Mouse (Mus musculus) CH12.LX (cell line): ENCODE measurements at regions not wholly inside any gene's neighbourhood (a gene's known extent, or its start where the extent isn't known, plus 50 kb on each side); places are given as distances from the start of the nearest gene placed in this dataset.

Source experiments
- BHLHE40 ChIP-seq: IDR thresholded peaks from 2 replicates; pipeline ENCODE4 v1.6.1; 2011; ENCODE audit warnings: mild to moderate bottlenecking, low read depth, low read length, improper control_type of control experiment
- CHD1 ChIP-seq: IDR thresholded peaks from 2 replicates; pipeline ENCODE4 v1.6.1; 2012; ENCODE audit warnings: low read depth, low read length, improper control_type of control experiment, inconsistent platforms
- CTCF ChIP-seq, 2 experiments: IDR thresholded peaks in 1 of 2; conservative IDR thresholded peaks in 1 of 2; 2 replicates each; pipeline ENCODE4 v1.5.1; 2011 to 2012; ENCODE audit warnings: low read depth in 2 of 2, low read length in 2 of 2, improper control_type of control experiment in 1 of 2, inconsistent platforms in 1 of 2, mild to moderate bottlenecking in 1 of 2, moderate library complexity in 1 of 2
- EP300 ChIP-seq: IDR thresholded peaks from 2 replicates; pipeline ENCODE4 v1.6.1; 2011; ENCODE audit warnings: low read length, improper control_type of control experiment
- JUND ChIP-seq: conservative IDR thresholded peaks from 2 replicates; pipeline ENCODE4 v1.6.1; 2011; ENCODE audit warnings: low read depth, low read length, improper control_type of control experiment
- MAX ChIP-seq: IDR thresholded peaks from 2 replicates; pipeline ENCODE4 v1.6.1; 2011; ENCODE audit warnings: low read length, improper control_type of control experiment
- NELFE ChIP-seq: IDR thresholded peaks from 2 replicates; pipeline ENCODE4 v1.6.1; 2011; ENCODE audit warnings: low read depth, low read length, improper control_type of control experiment
- PAX5 ChIP-seq: IDR thresholded peaks from 2 replicates; pipeline ENCODE4 v1.6.1; 2012; ENCODE audit warnings: low read length, inconsistent platforms, mixed read lengths
- POLR2A ChIP-seq: IDR thresholded peaks from 2 replicates; pipeline ENCODE4 v1.6.1; 2011; ENCODE audit warnings: low read depth, mild to moderate bottlenecking, improper control_type of control experiment, low read length
- POLR2AphosphoS2 ChIP-seq: IDR thresholded peaks from 2 replicates; pipeline ENCODE4 v1.6.1; 2011; ENCODE audit warnings: low read depth, low read length, improper control_type of control experiment
- RAD21 ChIP-seq: IDR thresholded peaks from 2 replicates; pipeline ENCODE4 v1.6.1; 2011; ENCODE audit warnings: low read depth, mild to moderate bottlenecking, low read length, improper control_type of control experiment, moderate library complexity
- TCF12 ChIP-seq: IDR thresholded peaks from 2 replicates; pipeline ENCODE4 v1.6.1; 2014; ENCODE audit warnings: low read depth, mild to moderate bottlenecking, inconsistent platforms, low read length, improper control_type of control experiment
- UBTF ChIP-seq: IDR thresholded peaks from 2 replicates; pipeline ENCODE4 v1.6.1; 2012; ENCODE audit warnings: low read depth, mild to moderate bottlenecking, inconsistent platforms, low read length, improper control_type of control experiment, moderate library complexity
- ZNF384 ChIP-seq: IDR thresholded peaks from 2 replicates; pipeline ENCODE4 v1.6.1; 2012; ENCODE audit warnings: low read depth, low read length, improper control_type of control experiment, inconsistent platforms

DNA sequence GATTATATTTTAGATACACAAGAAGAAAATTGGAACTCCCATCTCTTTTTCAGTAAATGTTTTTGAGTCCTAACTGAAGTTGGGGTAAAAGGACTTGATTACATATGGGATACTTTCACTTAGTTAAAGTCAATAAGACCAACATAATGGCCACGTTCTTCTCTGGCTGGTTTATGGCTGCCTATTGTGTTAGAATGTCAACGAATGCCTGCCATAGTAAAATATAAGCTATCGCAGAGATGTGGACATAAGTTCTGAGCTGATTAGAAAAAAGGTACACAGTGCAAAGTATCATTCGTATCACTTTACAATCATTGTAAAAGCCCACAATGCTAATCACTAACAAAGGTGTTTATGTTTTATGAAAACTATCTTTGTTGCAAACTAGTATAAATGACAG is 173.2 kb upstream of the Rgmb start:
- TF ChIP-seq POLR2AphosphoS2 (no peak), NELFE (no peak), UBTF (no peak), RAD21 (no peak), CTCF (conservative IDR thresholded peaks at IDR 0.05 in 1 of 2, IDR thresholded peaks at IDR 0.05 in 1 of 2; ENCODE audit: low read depth in 2 of 2, low read length in 2 of 2) (no peak), TCF12 (no peak), CHD1 (no peak), JUND (no peak), POLR2A (no peak), MAX (no peak), ZNF384 (no peak), PAX5 (no peak), BHLHE40 (no peak), EP300 (no peak)
